Mouse (Mus musculus) frontal cortex, postnatal 25 days (tissue): Measurements from ENCODE around the gene Mxra8.
A peak's percentile ranks its signal among the peaks of the same experiment; 100 is the strongest.

ENCODE experiments used
- DNase-seq, 2 experiments: peaks; one replicate each; pipeline ENCODE4 v3.0.0; 2022; ENCODE audit warnings: low spot score in 2 of 2

Gene Mxra8

DNA sequence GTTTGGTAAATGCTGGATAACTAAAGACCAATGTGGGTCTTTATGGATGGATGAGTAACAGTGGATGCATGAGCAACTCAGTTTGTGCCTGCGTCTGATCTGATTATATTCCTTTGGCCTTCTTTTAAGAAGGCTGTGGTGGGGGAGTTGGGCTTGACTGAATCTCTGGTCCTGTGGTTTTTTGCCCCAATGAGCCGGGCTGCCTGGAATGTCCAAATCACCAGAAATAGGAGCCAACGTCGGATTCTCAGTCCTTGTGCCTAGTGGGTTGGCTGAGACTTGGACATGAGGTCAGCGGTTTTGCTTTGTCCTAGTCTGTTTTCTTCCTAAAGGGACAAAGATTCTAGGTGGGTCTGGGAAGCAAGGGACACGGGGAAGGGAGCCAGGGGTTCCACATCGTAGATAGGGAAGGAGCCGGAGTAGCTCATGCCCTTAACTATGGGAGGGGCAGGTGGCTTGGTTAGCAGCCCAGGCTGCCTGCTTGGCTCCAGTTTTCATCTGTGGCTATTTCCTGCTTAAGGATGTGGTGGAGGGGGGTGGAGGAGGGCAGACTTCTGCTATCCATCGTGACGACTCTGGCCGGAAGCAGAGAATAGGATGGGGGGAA lies 2.0 kb upstream of the Mxra8 start:
- DNase-seq, result no peak

DNA sequence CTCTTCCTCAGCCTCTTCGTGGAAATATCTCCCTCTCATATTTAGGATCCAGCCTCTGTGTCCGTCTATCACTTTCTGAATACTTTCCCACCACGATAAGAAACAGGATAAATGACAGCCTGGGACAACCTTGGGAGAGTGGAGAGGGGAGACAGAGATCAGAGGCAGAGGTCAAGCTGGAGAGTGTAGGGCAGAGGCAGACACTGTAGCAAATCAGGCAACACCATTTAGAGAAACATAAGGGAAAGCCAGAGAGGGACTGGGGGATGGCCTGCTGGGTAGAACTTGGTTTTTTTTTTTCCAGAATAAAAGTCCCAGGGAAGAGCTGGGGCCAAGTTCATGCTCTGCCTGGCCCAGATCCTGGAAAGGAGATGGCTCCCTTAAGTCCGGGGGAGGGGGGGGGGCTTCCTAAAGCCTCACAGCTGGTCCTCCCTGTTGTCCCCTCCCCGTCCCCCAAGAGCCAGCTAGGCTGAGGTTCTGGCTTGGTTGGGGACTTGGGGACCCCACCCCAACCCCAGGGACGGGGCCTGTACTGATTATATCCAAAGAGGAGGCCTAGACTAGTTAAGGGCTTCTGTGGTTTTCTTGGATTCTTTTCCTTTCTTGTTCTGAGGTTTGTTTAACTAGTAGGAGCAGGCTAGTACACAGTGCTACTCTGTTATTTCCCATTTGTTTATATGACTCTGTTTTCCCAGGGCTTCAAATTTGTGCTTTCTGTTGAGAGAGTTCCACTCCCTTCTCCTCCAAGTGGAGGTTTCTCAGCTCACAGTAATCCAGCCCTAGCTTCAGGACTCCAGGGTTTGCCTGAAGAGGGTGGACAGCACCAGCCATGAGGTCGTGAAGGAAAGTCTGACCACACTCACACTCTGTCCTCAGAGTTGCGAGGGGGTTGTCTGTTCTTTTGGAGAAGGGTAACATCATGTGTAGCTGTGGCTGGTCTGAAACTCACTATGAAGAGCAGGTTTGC lies 1.0 kb upstream of the Mxra8 start:
- DNase-seq, result no peak

DNA sequence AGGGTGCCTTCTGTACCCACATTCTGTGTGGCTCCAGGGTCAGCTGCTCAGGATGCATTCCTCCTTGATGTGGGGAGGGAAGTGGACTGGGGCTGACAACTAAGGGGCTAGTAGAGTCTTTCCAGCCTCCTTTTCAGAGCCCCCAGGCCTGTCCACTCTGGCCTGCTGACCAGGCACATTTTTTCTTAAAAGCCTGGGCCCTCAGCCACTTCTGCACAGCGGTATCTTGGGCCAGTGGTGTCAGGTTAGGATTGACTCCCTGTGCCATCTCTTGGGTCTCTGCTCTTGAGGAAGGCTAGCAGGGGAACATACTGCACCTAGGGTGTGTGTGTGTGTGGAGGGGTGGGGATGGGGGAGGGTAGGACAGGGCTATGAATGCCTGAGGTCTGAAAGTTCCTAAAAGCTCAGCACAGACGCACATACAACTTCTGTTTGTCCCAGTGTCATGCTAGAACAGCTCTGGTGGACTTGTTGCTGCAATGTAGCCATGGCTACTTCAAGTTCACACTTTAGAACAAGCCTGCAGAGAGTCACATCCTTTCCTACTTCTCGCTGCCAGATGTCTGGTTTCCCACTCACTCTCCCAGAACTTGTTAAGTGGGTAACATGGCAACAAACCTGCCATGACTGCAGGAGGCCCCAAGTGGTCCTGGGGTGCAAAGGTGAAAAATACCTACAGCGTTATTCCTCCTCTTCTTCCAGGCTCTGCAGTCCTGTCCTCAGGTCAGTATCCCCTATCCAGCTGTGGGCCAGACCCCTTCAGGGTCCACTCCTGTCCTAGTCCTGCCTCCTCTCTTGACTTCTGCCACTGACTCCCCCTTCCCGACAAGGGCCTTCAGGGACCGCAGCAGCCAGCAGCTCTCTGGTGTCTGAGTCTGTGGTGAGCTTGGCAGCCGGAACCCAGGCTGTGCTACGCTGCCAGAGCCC lies 859 bp downstream of the Mxra8 start:
- no peak for DNase-seq

DNA sequence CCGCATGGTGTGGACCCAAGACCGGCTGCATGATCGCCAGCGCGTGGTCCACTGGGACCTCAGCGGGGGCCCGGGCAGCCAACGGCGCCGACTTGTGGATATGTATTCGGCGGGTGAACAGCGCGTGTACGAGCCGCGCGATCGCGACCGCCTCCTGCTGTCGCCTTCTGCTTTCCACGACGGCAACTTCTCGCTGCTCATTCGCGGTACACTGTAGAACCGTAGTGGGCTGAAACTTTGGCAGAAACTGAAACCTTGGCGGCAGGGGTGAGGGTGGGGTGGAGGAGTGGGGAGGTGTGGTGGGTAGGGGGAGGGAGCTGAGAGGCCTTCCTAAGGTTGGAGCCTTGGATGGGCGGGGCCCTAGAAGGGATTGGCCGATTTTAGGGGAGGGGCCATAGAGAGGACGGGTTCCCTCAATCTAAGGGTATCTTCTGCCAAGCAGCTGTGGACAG lies 1.5 kb downstream of the Mxra8 start:
- no peak for DNase-seq

DNA sequence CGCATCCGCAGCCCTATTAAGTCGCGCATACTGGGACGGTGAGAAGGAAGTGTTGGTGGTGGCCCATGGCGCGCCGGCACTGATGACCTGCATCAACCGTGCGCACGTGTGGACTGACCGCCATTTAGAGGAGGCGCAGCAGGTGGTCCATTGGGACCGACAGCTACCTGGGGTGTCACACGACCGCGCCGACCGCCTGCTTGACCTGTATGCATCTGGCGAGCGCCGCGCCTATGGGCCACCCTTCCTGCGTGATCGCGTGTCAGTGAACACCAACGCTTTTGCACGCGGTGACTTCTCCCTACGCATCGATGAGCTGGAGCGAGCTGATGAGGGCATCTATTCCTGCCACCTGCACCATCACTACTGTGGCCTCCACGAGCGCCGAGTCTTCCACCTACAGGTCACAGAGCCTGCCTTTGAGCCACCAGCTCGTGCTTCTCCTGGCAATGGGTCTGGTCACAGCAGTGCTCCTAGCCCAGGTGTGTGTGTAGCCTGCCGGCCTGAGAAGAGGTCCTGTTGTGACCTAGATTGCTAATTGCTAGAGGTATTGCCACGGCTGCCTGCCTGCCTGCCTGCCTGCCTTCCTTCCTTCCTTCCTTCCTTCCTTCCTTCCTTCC lies 2.3 kb downstream of the Mxra8 start:
- no peak for DNase-seq

DNA sequence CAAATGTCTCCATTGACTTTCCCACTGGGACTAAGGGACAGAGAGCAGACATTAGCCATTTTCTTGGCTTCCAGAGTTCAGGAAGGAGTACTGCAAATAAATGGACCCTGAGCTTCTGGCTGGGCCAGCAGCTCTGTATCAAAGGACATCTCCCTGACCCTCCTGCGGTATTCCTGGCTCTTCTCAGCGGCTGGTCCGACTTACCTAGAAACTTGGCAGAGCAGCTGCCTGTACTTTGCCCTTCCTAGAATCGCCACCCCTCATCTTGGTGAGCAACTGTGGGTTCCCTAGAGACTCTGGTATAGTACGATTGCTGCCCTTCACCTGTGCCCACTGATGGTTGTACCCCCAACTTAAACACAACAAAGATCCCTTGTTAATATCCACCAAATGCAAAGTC lies 3.8 kb downstream of the Mxra8 start:
- no peak for DNase-seq

DNA sequence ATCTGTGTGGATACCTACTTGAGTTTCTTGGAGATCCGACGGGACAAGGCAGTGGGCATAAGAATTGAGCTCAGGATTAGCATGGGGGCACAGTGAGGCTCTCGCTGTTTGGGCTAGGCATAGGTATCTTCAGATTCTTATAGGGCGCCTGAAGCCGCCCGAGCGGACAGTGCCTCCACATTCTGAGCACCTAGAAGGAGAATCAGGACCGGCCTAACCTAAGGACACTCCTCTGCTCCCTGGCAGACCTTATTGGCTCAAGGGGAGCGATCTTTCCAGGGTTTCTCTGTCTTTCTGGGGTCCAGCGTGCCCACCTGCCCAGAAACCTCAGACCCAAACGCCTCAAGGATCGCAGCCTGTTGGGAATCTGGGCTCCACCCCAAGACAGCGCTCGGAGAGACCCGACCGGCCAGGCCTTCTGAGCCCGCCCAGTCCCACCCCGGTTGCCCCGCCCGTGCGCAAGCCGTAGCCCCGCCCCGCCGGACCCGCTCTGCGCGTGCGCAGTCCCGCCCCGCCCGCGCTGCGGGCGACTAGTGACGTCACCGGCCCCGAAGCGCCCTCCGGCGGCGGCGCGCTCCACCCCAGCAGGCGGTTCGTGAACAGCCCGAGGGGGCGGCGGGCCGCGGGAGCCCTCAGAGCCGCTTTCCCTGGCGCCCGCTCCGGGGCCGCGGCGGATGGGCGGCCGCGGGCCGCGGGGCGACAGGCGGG lies 7.5 kb downstream of the Mxra8 start, which contains the start of gene Dvl1:
Dvl1 (plus strand) TSS at position 532 of the 708 bp plus-strand sequence.
- DNase-seq, result peak; percentile 84 to 93

DNA sequence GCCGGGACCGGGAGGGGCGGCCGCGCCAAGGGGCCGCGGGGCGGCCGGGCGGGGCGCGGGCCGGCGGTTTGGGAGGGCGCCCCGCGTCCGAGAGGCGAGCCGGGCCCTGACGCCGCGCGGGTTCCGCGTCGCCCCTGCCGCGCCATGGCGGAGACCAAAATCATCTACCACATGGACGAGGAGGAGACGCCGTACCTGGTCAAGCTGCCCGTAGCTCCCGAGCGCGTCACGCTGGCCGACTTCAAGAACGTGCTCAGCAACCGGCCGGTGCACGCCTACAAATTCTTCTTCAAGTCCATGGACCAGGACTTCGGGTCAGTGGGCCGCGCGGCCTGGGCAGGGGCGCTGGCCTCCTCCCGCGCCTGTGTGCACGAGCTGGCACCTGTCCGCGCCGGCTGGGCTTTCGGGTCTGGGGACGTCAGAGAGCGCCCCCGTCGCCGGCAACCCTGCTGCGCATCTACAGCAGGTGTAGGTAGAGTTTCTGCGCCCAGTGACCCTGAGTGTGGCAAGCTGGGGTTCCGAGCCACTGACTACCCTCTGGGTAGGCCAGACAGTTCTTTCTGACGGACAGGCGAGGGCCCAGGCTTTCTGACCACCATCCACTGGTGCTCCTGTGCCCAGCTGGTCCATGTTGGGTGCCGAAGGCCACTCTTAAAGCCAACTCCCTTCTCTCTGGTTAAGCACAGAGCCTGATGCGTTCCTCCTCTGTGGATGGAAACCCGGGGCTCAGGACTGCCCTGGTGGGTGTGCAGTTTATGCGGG lies 8.3 kb downstream of the Mxra8 start:
- DNase-seq, result no peak

DNA sequence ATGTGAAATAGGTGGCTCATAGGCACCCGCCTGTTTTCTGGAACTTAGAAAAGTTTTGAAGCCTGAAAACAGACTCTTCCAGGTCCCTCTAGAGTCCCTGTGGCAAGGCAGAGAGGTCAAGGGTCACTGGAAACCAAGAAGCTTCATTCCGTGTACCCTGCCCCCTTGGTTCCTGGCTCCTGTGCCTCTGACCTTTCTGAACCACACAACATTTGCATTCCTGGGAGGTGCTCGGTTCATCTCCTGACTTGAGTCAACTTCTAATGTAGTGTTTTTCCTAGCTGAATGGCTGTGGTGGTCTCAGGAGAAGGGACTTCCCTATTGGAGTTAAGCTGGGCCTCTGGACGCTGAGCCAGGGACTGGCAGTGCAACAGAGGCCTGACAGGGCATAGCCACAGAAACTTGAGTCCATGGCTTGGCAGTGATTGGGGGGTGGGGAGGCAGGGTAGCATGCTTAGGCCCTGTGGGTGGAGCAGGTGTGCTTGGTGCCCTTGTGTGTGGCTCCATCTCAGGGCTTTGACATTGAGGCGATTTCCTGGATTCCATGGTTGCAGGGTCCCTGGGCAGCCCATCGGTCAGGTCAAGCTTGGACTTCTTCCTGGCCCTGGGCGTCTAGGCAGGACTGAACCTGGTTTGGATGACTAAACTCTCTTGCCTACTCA lies 9.1 kb downstream of the Mxra8 start:
- DNase-seq, result no peak

DNA sequence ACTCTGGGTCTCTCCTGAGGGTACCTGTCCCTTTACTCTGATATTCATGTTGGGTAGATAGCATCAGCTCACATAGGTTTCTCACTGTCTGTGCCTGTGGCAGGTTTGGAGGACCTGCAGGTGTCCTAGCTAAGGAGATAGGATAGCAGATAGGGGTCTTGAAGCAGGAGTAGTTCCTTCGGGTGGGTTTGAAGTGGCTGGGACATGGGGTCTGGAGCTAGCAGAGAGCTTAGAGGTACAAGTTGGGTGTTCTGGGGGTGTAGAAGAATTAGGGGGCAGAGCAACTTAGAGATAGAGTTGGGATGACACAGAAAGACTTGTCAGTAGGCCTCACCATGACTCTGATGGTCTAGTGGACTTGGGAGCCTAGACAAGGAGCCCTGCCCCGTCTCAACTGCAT lies 9.9 kb downstream of the Mxra8 start:
- DNase-seq, result no peak

DNA sequence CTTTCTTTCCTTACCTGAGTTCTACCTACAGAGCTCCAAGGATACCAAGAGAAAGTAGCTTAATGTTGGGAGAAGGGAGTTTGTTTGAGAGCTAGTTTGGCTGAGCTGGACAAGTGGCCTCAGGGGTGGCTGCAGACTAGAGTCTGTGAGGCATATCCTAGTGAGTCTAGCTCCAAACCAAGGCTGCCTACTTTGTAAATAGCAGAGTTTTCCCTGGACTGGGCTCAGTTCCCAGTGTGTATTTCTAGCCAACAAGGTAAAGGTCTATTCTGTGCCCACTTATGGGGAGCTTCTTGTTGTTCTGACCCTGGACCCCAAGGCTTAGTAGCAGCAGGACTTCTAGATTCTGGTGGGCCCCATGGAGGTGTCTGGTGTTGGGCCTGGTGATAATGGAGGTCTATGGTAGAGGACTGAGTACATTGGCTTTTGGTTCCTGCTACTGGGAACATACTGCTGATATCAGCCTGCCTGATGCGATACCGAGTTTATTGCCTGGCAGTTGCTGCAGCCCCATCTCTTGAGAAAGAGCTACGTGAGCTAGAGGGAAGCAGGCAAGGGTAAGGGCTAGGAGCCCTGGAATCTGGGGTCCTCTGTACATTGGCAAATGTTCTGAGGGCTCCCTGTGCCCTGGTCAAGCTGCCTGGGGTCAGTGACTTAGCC lies 10.4 kb downstream of the Mxra8 start:
- DNase-seq, result no peak

DNA sequence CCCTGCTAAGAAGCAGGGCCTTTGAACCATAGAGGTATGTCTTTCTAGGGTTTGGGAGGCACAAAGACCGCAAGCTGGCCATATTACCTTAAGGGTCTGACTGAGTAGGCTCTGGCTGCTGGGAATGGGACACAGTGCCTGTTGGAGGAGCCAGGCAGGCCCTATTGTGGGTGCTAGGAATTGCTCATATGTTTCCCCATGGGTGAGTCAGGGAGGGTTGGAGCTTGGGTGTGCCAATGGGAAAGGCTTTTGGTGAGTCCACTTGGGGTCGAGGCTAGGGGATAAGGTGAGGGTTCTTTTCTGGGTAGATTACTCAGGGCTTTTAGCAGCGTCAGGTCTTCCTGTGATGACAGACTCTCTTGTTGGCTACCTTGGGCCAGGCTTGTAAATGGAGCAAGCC lies 11.9 kb downstream of the Mxra8 start:
- DNase-seq, result no peak

DNA sequence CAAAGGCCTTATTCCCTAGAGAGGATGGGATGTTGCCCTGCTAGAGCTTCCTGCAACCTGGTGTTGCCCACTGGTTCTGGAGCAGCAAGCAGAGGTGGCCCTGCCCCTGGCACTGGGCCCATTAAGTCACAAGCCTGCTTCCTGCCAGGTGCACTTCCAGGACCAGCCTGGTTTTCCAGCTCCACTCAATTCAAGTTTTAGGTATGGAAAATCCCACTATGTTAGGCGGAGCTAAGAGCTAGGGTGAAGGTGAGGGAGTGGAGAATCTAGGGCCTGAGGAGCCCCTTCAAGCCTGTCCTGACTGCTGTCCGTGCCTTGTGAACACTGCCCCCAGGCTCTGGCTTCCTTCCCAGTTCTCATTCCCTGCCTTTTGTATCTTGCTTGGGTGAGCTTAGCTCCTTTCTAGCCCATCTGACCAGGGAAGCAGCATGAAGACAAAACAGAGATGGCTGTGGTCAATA lies 12.5 kb downstream of the Mxra8 start:
- DNase-seq, result no peak

DNA sequence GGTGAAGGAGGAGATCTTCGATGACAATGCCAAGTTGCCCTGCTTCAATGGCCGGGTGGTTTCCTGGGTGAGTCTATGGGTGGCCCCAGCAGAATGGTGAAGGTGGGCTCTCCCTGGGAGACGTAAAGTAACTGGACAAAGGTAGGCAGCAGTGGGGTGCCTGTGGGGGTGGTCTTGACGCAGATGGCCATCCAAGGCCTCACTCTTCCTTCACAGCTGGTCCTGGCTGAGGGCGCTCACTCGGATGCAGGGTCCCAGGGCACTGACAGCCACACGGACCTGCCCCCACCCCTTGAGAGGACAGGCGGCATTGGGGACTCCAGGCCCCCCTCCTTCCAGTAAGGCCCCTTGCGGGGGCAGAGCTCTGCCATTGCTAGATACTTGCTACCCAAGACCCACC lies 13.9 kb downstream of the Mxra8 start:
- no peak for DNase-seq

DNA sequence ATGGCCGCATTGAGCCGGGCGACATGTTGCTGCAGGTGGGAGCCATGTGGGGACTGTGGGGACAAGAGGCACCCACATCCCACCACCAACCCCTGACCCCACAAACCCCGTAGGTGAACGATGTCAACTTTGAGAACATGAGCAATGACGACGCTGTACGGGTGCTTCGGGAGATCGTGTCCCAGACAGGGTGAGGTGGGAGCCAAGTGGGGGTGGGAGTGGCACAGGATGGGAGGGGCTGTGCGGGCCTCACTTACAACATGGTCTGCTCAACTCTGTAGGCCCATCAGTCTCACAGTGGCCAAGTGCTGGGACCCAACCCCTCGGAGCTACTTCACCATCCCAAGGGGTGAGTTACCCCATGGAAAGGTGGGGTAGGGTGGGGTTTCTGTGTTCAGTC lies 15.5 kb downstream of the Mxra8 start:
- DNase-seq, result no peak

DNA sequence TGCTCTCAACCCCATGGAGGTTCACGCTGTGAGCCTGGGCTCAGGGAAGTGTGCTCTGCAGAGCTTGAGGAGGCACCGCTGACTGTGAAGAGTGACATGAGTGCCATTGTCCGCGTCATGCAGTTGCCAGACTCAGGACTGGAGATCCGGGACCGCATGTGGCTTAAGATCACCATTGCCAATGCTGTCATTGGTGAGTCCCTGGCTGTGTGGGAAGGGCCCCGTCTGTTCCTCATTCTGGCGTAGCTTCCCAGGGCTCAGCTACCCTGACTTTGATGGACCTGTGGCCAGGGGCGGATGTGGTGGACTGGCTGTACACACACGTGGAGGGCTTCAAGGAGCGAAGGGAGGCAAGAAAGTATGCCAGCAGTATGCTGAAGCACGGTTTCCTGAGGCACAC lies 16.6 kb downstream of the Mxra8 start:
- DNase-seq, result no peak

DNA sequence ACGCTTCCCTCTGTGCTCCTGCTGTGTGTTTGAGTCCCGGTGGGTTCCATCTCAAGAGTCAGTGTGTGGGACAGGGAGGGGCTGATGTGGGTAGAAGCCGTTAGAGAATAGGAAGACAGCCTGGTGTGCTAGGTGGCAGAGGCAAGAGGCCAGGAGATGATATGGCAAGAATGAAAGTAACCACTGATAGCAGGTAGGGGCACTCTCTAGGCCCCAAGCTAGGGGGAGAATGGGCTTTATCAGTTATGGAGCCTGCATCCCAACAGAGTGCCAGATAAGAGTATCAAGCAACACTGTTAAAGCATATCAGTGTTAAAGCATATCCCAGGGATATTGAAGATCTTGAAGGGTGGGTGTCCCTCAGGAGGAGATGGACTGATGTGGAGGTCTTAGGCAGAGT lies 17.4 kb downstream of the Mxra8 start:
- no peak for DNase-seq

DNA sequence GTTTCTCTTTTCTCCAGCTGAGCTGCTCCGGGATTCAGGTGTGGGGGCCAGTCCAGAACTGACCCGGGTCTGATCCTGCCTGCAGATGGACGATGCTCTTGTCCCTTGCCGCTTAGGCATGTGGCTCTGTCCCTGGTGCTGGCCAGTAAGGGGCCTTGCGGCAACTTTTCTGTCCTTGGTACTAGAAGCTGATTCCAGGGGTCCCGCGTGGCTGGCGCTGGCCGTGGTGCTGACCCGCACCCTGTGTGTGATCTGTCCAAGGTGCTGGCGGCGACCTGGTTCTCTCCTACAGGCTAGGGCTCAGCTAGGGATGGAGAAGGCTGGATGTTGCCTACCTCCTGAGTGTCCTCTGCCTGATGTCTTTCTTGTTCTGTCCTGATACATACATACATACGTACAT lies 19.8 kb downstream of the Mxra8 start:
- DNase-seq, result no peak

DNA sequence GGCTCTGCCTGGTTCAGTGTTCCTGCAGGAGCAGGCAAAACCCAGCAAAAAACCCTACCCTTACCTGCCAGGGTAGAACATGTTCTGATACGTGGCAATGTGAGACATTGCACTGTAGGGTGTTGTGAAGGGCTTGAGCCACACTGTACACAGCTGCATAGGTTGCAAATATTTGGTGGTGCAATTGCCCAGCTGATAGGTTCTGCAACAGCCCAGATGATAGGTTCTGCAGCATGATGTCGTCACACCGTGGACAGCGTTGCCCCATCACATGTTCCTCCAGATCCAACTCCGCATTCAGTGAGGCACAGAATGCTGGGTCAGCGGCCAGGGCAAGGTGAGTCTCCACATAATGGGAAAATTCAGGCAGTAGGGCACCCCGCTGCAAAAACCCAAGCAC lies 22.3 kb downstream of the Mxra8 start:
- DNase-seq, result no peak
